Mouse (Mus musculus): ENCODE measurements at regions not wholly inside any gene's neighbourhood (a gene's known extent, or its start where the extent isn't known, plus 50 kb on each side); places are given as distances from the start of the nearest gene placed in this dataset.
"Not testable (repeated sequence)": the region's sequence is repeated elsewhere in the genome, so short reads cannot be mapped to it uniquely, and the experiment has no call there.

GRCm38 (mm10) chr9:14058592-14059227 lies 216.2 kb upstream of the Sesn3 start:
- no peak for DNase-seq (ENCODE audit: low spot score)

- no peak for DNase-seq (ENCODE audit: low spot score)
Measured at GRCm38 (mm10) chr9:14059228-14059779, 215.6 kb upstream of the Sesn3 start.

GRCm38 (mm10) chr9:14060257-14060656 lies 214.6 kb upstream of the Sesn3 start:
- DNase-seq (ENCODE audit: low spot score) = no peak

GRCm38 (mm10) chr9:14061389-14061788 lies 213.5 kb upstream of the Sesn3 start:
- DNase-seq (ENCODE audit: low spot score) = no peak

- no peak for DNase-seq (ENCODE audit: low spot score)
Measured at GRCm38 (mm10) chr9:14061840-14062239, 213.0 kb upstream of the Sesn3 start.

GRCm38 (mm10) chr9:14062706-14063105 lies 212.2 kb upstream of the Sesn3 start:
- no peak for DNase-seq (ENCODE audit: low spot score)

GRCm38 (mm10) chr9:14066741-14067140 lies 208.1 kb upstream of the Sesn3 start:
- DNase-seq (ENCODE audit: low spot score) = not testable (repeated sequence)

GRCm38 (mm10) chr9:14069076-14069475 lies 205.8 kb upstream of the Sesn3 start:
- no peak for DNase-seq (ENCODE audit: low spot score)

GRCm38 (mm10) chr9:14069770-14070169 lies 205.1 kb upstream of the Sesn3 start:
- DNase-seq (ENCODE audit: low spot score) = no peak

- DNase-seq (ENCODE audit: low spot score) = no peak
Measured at GRCm38 (mm10) chr9:14071728-14072127, 203.1 kb upstream of the Sesn3 start.

GRCm38 (mm10) chr9:14072950-14073349 lies 201.9 kb upstream of the Sesn3 start:
- no peak for DNase-seq (ENCODE audit: low spot score)

- DNase-seq (ENCODE audit: low spot score) = no peak
Measured at GRCm38 (mm10) chr9:14074273-14074672, 200.6 kb upstream of the Sesn3 start.

- DNase-seq (ENCODE audit: low spot score) = not testable (repeated sequence)
Measured at GRCm38 (mm10) chr9:14074866-14075265, 200.0 kb upstream of the Sesn3 start.

- no peak for DNase-seq (ENCODE audit: low spot score)
Measured at GRCm38 (mm10) chr9:14075452-14075851, 199.4 kb upstream of the Sesn3 start.

GRCm38 (mm10) chr9:14075868-14076267 lies 199.0 kb upstream of the Sesn3 start:
- DNase-seq (ENCODE audit: low spot score) = no peak

- no peak for DNase-seq (ENCODE audit: low spot score)
Measured at GRCm38 (mm10) chr9:14076728-14077127, 198.1 kb upstream of the Sesn3 start.

- DNase-seq (ENCODE audit: low spot score) = no peak
Measured at GRCm38 (mm10) chr9:14081138-14081537, 193.7 kb upstream of the Sesn3 start.

- DNase-seq (ENCODE audit: low spot score) = no peak
Measured at GRCm38 (mm10) chr9:14086201-14086600, 188.7 kb upstream of the Sesn3 start.

GRCm38 (mm10) chr9:14086611-14087010 lies 188.3 kb upstream of the Sesn3 start:
- no peak for DNase-seq (ENCODE audit: low spot score)

- DNase-seq (ENCODE audit: low spot score) = no peak
Measured at GRCm38 (mm10) chr9:14087874-14088273, 187.0 kb upstream of the Sesn3 start.

- DNase-seq (ENCODE audit: low spot score) = no peak
Measured at GRCm38 (mm10) chr9:14089791-14090256, 185.0 kb upstream of the Sesn3 start.

GRCm38 (mm10) chr9:14090454-14090853 lies 184.4 kb upstream of the Sesn3 start:
- DNase-seq (ENCODE audit: low spot score) = no peak

- DNase-seq (ENCODE audit: low spot score) = no peak
Measured at GRCm38 (mm10) chr9:14091099-14091930, 183.6 kb upstream of the Sesn3 start.

All from c-Kit-positive CD71-positive TER-119-positive erythroid progenitor cells, embryonic 14.5 days (primary cell).